Mouse (Mus musculus) small intestine, adult 2 months (tissue): ENCODE results near the gene Hsf2bp.

Experiments
- CTCF ChIP-seq: fragments of 200-500 bp; IDR thresholded peaks from 2 replicates; pipeline ENCODE4 v1.5.1; 2012; ENCODE audit warnings: low read depth, mild to moderate bottlenecking, control low read depth, inconsistent platforms, low read length, moderate library complexity, mixed read lengths; ENCODE audit not compliant: insufficient replicate concordance, insufficient read length; ENCODE audit errors: extremely low read depth
- POLR2A ChIP-seq: fragments of 200-500 bp; IDR thresholded peaks from 2 replicates; pipeline ENCODE4 v1.6.1; 2012; ENCODE audit warnings: low read depth, mild to moderate bottlenecking, control low read depth, inconsistent platforms, low read length, moderate library complexity

DNA sequence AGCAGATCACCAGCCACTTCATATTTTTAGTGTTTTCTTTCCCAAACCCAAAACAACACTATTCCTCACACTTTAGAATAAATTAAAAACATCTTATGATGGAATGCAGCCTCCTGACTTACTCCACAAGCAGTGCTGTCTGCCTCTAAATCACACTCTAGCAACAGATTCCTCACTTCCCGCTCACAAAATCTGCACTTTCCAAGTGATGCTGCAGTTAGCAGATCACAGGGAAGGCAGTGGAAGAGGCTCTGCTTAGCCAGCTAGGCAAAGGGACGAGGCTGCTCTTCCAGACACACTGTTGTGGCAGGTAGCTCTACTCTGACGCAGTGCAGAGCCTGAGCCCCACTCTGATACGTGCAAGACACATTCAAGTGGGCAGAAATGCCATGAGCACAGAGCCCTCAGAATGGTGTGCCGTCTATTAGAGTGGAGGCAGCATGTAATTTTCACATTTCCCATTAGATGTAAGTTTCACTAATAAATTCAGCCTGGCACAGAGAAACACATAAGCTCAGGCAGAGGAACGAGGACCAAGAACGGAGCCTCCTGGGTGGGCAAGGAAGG, 62.4 kb downstream of the Hsf2bp start:
- TF ChIP-seq CTCF (no peak), POLR2A (no peak)
